Mouse (Mus musculus): ENCODE results near the gene Egln2.

The Egln2 gene

GRCm38 (mm10) chr7:27131387-27131786, 35.2 kb downstream of the Egln2 start:
- no peak for DNase-seq (ENCODE audit: low spot score)

GRCm38 (mm10) chr7:27130521-27131370, 35.9 kb downstream of the Egln2 start:
- DNase-seq (ENCODE audit: low spot score) = no peak

- no peak for DNase-seq (ENCODE audit: low spot score)
These were observed 36.8 kb downstream of the Egln2 start for GRCm38 (mm10) chr7:27129811-27130210.

DNA sequence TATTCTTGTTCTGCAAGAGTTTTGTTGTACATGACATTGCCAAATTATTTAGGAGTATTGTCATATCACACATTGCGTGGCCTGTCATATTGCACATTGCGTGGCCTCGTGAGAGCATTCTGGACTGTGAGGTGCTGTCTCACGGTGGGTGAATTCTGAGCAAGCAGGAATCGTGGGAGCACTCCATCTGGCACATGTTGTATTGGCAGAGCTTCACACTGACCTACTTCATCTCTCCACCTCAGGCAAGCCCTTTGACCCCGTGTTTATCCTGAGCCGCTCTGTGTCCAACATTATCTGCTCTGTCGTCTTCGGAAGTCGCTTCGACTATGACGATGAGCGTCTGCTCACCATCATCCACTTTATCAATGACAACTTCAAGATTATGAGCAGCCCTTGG, 37.7 kb downstream of the Egln2 start:
- DNase-seq (ENCODE audit: low spot score) = no peak

DNA sequence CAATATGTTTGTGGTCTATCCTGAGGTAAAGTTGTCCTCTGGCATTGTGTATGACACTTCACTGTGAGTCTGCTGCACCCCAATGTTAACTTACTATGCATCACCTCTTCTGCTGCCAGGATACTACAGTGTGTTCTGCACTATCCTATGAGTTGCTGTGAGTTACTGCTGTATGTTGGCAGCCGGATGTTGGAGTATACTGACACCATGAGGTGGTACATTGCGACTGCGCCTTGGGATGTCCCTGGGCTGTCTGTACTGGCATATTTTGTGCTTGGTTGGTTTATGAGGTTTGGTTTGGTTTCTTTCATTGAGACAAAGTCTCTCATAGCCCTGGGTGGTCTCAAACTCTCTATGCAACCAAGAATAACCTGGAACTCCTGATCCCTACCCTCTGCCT, 38.4 kb downstream of the Egln2 start:
- no peak for DNase-seq (ENCODE audit: low spot score)

- no peak for DNase-seq (ENCODE audit: low spot score)
These were observed 41.6 kb downstream of the Egln2 start for GRCm38 (mm10) chr7:27124969-27125368.

GRCm38 (mm10) chr7:27124305-27124832, 42.2 kb downstream of the Egln2 start:
- no peak for DNase-seq (ENCODE audit: low spot score)

- no peak for DNase-seq (ENCODE audit: low spot score)
These were observed 46.9 kb downstream of the Egln2 start, which contains the start of gene Cyp2f2 for GRCm38 (mm10) chr7:27119676-27120075. Cyp2f2 (plus strand) TSS chr7:27119909.

GRCm38 (mm10) chr7:27118033-27118511, 48.5 kb downstream of the Egln2 start:
- DNase-seq (ENCODE audit: low spot score) = no peak

- DNase-seq (ENCODE audit: low spot score) = no peak
These were observed 54.6 kb downstream of the Egln2 start for GRCm38 (mm10) chr7:27111987-27112386.

DNA sequence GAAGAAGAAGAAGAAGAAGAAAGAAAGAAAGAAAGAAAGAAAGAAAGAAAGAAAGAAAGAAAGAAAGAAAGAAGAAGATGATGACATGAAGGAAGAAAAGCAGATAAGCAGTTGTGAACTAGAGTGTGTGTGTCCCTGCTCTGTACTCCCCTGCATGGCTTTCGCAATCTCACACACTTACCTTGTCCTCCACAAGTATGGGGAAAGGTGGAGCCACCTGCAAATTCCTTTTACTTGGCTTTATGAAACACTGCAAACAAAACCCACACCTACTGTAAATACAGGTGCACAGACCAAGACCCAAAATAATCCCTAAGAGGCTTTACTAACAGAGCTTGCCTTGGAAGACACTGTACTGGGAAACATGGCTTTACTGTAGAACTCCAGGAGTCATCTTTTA, 55.6 kb downstream of the Egln2 start:
- no peak for DNase-seq (ENCODE audit: low spot score)

- DNase-seq (ENCODE audit: low spot score) = no peak
These were observed 56.3 kb downstream of the Egln2 start for GRCm38 (mm10) chr7:27110327-27110726.

Measured in left cerebral cortex, adult 11 months (tissue).